Mouse (Mus musculus): ENCODE data around the gene Slc26a3.
A peak's percentile ranks its signal among the peaks of the same experiment; 100 is the strongest.

Gene Slc26a3

DNA sequence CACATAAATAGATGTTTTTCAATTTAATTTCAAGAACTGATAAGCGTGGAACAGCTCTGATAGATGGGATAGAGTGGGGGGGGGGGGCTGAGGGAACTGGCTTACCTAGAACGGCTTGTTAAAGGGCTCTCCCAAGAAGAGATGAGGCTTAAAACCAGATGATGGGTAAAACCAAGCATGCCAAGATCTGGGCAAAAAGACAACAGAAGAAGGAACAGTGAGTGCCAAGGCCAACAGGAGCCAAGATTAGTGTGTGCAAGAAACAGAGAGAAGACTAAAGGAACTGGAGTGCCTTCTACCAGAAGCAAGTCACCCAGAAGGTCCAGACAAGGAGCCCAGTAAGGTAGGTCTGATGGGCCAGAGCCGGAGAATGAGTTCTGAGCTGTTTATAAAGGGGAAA lies at the start of gene Slc26a3:
TSS of gene Slc26a3 (plus strand) at position 301 of the 400 bp plus-strand sequence.
- no peak for DNase-seq

DNA sequence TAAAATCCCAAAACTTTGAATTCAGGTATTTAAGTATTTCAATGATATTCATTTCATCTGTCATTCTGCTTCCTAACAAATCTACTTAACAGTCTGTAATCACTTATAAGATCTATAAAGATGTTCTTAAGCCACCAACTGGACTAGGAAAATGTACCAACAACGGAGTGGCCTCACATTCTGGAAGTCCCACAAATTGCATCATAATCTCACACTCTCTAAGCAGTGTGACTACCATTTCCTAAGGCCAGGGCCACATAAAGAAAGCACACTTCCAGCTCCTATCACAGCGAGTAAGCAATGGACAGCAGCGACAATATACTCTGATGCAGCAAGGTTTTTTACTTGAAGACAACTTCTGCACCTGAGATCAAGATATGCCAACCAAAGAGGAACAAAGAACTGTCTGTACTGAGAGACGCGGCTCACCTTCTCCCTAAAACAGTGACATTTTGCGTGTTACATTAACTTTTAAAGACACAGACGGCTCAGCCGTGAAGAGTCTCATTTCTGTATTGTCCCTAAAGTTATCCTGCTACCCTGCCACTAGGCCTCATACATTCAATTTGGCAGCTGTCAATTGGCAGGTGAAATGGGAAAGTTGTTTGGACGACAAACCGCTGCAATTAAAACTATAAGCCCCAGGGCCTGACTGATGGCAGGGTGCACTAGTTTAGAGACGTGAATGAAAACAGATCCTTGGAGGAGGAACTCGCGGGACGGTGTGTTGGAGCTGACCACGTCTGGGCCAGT lies 40.3 kb upstream of the Slc26a3 start:
- no peak for DNase-seq

DNA sequence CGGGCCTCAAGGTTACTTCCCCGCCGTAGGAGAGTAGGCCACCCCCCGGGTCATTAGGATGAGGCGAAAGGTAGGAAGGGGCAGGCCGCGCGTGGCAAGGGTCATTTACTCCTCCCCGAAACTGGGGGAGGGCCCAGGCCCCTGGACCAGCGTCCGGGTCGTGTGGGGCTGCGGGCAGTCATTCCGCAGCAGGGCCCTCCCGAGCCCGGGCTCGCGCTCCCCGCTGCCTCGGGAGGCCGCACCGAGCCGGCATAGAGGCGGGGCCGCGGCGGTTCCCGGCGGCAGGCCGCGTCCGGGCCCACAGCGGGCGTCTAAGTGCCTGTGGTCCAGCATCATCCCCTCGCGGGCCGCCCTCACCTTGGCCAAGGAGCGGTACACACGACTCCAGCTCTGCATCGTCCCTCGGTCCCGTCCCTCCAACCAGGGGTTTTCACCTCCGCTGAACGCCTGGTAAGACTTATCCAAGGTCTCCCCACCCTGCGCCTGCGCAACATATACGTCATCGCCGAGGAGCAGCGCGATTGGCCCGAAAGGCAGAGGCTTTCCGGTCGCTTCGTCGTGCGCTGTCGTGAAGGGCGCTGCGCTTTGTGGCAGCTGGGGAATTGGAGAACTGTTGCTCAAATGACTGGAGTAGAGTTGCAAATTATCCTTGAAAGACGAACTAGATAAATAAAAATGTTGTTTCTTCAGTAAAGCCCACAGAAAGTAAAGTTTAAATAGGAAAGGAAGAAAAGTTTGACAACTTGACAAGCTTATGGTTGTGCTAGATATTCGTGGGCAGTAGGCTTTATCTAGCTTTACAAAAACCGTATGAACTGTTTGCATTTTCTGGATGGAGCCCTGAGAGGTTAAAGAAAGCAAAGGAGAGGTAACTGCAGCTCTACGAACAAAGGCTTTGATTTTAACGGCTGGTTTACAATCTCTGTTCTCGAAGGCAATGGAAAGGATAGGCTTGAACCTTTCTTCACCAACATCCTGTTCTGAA lies 39.4 kb upstream of the Slc26a3 start, which contains the start of gene Dld:
TSS of gene Dld (minus strand) at position 510 of the 985 bp plus-strand sequence.
- peak; percentile 96 for DNase-seq

DNA sequence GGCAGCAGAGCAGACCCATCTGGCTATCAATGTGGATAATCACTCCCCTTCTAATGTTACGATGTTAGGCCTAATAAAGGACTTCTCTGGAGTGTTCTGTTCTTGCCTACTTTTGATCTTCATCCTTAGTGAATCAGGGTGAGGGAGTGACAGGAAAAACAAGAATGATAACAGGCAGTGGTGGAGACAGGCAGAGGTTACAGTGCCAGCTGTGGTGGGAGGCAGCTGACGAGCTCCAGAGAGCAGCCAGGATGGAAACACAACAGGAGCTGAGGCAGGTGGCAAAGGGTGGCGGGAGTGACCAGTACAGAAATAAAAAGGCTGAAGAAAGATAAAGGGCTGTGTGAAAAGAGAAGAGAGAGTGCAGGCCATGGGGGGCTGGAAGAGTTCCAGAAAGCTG lies 24.2 kb upstream of the Slc26a3 start:
- DNase-seq = no peak

DNA sequence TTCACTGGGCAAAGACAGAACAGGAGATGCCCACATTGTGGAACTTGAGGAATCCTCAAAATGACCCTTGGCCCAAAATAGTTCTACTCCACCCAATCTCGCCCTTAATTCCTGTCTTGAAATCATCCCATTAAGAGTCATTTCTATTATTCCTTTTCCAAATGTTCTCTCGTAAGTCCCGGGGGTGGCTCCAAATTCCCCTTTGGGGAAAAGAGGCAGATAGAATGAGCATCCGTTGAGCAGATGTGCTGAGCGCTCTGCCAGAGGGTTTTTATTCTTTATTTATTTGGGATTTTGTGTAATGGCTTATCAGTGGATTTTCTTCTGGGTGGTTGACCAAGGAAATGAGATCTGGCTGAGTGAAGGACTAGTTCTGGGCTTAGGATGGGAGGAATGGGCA lies 22.9 kb upstream of the Slc26a3 start:
- no peak for DNase-seq

DNA sequence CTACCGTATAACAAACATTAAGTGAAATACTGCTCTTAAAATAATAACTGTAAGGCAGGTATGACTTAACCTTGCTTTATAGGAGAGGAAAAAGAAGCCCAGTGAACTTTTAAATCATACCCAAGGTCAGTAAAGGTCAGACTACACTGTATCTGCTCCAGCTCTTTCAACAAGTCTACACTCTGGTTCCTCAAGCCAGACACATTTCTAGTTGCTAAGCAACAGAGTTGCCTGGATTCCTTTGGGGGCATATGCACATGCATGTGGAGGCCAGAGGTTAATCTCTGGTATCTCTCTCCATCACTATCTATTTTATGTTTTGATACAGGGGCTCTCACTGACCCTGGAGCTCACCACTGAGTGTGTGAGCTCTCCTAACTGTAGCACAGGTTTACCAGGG lies 21.6 kb upstream of the Slc26a3 start:
- DNase-seq = no peak

DNA sequence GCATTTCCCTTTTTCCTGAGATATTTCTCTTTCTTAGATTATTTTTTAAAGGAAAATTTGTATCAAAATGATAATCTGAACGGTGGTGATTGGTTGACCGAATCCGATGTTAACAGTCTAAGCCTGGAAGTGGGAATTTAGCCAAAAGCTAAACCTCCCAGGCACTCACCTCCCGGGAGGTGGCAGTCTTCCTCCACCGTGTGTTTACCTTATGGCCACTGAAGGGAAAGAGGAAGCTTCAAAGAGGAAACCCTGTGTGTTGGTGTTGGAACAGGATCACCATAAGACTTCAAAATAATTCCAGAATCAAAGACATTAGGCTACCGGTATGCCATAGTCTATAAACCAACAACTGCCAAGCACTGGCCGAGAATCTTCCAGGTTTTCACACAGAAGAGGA lies 21.0 kb upstream of the Slc26a3 start:
- no peak for DNase-seq

DNA sequence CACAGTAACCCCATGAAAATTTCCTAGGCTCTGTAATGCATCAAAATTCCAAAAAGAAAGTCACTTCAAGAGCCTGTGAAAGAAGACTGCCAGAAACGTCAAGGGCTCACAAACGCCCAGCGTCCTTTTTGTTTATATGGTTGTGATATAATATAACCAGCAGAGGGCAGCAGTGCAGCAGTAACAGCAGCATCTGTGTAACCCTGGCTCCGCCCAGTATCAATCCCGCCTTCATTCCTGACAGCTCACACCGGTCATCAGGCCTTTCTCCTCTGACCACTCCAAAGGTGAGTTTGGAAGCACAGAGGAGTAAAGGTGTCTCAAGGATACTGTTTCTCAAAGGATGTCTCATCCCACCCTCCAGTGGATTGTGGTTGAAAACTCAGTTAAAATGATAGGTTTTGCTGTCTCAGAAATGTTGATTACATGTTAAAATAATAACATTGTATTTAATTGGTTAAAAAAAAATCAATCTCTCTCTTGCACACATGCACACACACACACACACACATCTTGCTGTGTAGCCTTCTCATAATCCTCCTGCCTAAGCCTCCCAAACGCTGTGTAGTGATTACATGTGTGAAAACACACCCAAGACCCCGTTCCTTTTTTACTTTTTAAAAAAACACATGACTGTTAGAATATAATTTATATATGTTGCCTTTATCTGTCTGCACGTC lies 15.9 kb upstream of the Slc26a3 start:
- peak; percentile 53 for DNase-seq

DNA sequence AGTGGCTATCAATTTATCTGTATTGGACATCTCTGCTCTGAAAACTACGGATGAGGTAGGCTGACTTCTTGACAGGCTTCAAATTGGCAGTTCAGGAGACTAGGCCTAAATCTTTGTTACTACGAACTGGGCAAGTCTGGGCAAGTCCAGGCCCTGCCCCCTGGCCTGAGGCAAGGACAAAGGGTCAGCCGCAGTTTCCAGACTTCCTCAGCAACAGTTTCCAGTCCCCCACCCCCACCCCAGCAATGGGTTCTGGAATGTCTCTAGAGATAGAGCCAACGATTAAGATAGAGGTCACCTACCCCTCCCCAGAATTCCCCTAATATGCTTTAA lies 15.4 kb upstream of the Slc26a3 start:
- no peak for DNase-seq

DNA sequence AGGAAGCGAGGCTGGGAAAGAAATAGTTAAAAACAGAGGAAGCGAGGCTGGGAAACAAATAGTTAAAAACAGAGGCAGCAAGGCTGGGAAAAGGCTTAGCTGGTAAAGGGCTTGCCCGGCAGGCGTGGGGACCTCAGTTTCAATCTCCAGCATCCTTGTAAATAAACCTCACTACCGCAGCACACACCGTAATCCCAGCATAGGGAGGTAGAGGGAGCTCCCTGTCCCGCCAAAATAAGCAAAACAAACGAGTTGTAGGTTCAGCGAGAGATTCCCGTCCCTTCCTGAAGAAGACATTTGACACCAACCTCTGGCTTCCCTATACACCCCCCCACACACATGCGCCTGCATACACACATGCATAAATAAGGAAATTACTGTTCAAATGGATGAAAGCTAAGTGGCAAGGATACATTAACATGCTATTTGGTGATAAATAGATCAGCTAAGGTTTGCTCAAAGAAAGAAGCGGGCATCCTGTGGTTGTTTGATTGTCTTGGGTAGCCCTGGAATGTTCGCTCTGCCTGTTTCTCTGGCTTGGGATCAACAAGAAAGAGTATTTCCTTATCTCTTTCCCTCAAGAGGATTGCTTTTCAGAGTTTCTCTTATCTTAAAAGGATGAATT lies 14.2 kb upstream of the Slc26a3 start:
- no peak for DNase-seq

DNA sequence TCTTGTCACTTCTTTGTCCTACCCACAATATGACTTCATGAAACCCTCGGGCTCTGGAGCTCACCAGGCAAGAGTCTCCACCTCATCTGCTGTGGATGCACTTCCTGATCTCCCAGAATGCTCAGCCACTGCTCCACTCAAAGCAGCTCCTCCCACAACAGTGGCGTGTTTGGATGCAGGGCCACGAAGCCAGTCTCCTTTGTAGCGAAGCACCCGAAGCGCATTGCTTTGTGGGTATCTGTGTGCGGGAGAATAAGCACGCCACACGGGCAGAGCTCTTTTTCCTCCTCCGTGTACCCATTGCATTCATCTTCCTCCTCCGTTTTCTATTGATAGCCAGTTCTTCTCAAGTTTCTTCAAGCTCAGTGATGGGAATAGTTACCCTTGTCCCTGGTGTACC lies 13.4 kb upstream of the Slc26a3 start:
- no peak for DNase-seq

DNA sequence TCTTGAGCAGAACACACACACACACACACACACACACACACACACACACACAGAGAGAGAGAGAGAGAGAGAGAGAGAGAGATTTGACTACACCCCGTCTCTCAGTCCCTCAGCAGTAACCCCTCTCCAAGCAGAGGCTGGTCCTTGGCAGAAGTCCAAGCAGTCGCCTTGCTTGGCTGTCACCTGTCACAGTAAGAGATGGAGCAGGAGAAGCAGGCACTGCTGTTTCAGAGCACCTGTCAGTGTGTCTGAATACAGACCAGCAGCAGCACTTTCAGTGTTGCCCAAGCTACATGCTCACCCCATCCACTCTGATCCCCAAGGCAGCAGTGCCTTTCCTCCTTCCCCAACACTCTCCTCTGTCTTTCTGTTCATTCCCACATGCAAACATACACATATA lies 9.8 kb upstream of the Slc26a3 start:
- no peak for DNase-seq

DNA sequence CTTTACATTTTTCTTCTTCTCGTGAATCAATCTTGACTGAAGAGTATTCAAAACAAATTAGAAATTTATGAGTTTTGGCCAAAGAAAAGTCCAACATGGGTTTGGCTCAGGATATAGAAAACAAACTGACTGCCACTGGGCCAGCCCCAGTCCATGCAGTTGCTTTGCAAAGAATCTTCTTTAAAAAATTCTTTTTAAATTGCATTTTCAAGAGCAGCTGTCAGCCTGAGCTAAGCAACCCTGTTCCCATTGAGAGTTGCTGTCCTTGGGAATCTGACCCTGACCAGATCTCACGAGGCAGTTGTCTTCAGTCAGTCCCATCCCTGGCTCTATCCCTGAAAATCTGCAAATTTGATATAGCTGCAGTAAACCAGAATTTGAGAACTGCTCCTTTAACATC lies 8.2 kb upstream of the Slc26a3 start:
- DNase-seq = no peak

DNA sequence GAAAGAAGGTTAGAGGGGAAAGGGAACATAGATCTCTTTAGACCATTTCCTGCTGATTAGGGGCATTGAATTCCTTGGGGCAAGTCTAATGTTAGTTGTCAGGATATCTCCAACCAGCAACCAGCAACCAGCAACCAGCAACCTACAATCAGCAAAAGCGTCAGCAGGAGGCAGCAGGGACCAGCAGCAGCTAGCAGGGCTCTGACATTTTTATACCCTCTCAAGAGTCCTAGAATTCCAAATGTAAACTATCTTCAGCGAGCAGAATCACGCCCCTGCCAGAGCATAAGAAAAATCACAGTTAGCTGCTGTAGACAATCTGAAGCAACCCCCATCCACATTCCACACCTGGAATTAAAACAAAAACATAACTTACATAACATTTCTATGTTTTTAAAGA lies 3.4 kb upstream of the Slc26a3 start:
- no peak for DNase-seq

DNA sequence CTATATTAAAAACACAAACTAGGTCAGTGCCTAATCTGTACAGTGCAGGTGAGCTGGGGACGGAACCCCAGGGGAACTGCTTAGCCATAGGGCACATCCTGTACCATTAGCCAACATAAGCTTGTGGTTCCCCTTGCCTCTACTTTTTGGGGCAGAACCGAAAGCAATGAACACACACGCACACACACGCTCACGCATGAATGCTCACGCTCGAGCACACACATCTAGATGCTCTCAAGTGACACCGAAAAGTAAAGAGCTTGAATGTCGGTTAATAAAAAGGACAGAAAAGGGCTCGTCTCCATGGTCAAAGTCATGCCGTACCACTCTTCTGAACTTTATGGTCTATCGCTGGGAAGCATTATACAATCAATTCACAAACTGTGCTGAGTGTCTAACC lies 1.0 kb downstream of the Slc26a3 start:
- DNase-seq = no peak

DNA sequence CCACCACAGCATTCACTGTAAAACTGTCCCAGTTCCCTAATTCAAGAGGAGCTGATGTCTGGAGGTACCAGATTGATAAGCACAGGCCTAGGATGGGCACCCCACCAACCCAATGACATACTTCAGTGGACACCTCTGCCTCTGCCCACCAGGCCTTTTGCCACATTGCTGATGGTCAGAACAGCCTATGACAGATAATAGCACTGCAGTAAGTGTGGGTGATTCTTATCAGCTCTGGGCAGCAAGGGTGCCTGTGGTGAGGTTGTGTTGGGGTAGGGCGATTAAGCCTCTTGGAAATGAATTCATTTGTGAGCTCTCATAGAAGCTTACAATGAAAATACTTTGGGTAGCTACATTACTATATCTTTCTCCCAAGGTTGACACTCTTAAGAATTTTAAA lies 5.2 kb downstream of the Slc26a3 start:
- no peak for DNase-seq

DNA sequence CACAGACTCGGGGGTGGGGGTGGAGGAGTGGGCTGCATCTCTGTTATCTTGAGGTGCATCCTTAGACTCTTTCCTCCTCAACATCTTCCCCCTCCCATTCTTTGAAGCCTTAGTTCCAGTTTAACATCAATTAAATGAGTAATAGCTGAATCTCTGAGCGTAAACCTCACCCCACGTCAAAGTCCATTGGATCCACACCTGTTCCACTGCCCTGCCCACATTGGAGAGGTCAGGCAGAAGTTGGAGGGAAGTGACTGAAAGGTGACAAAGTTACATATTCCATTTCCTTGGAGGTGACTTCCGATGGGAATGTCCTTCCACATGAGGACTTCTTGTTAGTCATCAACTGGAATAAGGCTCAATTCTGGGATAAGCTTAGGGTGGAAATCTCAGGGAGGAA lies 7.0 kb downstream of the Slc26a3 start:
- DNase-seq = no peak

DNA sequence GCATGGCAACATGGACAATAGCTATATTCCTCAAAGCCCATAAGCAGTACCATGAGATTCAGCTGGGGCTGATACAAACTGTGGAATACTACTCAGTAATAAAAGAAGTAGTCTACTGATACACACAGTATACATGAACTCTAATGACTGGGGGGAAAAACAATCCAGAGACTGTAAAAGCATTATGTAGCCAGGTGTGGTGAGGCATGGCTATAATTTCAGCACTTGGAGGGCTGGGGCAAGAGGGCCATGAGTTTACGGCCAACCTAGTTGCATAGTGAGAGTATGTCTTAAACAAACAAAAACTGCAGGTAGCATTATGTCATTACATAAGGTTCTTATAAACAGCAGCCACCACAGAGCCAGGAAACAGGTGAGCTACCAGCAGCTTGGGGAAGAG lies 10.2 kb downstream of the Slc26a3 start:
- DNase-seq = no peak

DNA sequence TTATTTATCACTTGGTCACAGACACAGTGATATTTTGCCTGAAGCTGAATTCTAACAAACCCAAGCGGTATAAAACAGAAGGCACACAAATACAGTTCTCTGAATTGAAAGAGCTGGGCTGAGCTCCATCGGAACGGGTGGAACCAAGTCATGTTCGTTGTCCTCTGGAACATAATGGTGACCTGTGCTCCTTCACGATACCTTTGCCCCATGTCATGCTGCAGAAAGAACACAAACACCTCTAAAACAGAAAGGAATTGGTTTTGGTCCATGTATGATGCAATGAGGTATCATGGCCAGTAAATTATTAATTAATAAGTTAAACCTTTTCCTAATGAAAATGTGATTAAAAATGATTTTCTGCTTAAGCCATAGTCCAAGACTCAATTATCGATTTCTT lies 11.3 kb downstream of the Slc26a3 start:
- no peak for DNase-seq

DNA sequence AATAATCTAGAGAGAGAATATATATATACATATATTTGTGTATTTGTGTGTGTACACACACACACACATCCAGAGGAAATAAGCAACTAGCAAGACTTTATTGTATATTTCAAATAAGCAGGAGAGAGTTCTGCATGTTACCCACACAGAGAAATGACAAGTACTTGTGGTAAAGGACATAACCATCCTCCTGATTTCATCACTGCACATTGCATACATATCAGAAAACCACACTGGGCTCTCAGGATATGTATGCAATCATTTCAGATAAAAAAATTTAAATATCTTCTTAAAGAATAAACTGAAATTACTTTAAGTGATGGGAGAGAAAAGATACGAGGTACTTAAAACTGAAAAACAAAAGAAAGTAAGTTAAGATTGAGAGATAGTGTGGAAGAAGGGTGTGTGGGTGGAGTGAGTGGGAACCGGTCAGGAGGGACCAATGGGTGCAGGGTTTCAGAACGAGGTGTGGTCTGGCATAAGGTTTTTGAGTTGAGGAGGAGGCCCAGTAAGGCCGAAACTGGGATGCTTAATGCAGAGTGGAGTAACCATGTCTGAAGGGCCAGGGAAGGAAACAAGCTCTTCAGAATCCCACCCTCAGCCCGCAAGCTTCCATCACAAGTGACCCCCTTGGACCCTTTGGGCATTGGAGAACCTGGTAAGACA lies 14.0 kb downstream of the Slc26a3 start:
- DNase-seq = no peak

DNA sequence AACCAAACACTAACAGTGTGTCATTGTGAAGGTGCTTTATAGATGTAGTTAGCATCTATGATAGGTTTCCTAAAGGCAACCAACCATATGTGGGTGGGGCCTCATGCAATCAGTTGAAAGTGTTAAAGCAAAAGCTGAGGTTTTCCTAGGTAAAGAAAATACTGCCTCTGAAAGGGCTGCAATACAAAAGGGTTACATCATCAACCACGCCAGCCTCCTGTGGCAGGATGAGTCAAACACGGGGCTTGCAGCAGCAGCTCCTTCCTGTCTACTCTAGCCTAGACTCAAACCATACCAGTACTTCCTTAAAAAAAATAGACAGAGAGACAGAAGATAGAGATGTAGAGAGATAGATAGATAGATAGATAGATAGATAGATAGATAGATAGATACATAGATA lies 25.3 kb downstream of the Slc26a3 start:
- DNase-seq = no peak

DNA sequence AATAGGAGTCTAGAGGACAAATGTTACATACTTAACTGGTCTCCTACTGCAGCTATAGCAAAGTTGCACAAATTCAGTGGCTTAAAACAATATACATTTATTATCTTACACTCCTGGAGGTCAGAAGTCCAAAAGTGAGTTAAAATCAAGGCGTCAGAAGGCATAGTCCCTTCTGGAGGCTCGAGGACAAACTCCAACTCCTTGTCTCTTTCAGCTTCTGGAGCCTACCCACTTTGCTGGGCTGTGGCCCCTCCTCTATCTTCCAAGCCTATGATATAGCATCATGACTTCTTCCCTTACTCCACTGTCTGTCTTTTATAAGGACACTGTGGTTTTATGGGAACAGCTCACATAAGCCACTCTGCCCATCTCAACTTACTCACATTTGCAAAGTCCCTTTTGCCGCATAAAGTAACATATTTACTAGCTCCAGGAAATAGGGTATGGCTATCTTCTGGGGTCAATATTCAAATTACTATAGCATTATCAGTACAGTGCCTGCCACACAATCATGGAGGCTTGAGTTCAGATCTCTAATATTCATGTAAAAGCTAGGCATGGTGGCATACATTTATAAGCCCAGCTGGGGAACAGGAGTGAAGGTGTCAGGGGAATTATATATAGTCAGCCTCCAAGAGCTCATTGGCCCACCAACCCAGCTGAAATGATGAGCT lies 31.4 kb downstream of the Slc26a3 start:
- DNase-seq = no peak
